Mouse (Mus musculus) ES-E14 (cell line): ENCODE measurements around the gene Gm34653.
A peak's percentile ranks its signal among the peaks of the same experiment; 100 is the strongest.

ENCODE experiments used
- CHD2 ChIP-seq: IDR thresholded peaks from 2 replicates; pipeline ENCODE4 v1.6.1; 2014; ENCODE audit warnings: mild to moderate bottlenecking, low read depth, low read length, inconsistent platforms
- MAFK ChIP-seq: IDR thresholded peaks from 2 replicates; pipeline ENCODE4 v1.6.1; 2014; ENCODE audit warnings: mild to moderate bottlenecking, low read depth, low read length, inconsistent platforms; ENCODE audit not compliant: insufficient read depth
- ZC3H11A ChIP-seq: IDR thresholded peaks from 2 replicates; pipeline ENCODE4 v1.6.1; 2012; ENCODE audit warnings: low read depth, mild to moderate bottlenecking, inconsistent platforms, low read length, borderline replicate concordance
- ZNF384 ChIP-seq: IDR thresholded peaks from 2 replicates; pipeline ENCODE4 v1.6.1; 2012; ENCODE audit warnings: low read depth, low read length, inconsistent platforms

- TF ChIP-seq CHD2, result peak; percentile 100
- TF ChIP-seq ZNF384, result no peak
- TF ChIP-seq MAFK, result no peak
- no peak for TF ChIP-seq ZC3H11A
These were observed 38.0 kb downstream of the Gm34653 start for GRCm38 (mm10) chr2:34870520-34871474.
